Mouse (Mus musculus) heart, postnatal 10 days (tissue): ENCODE results near the gene 1700020N15Rik. TPM values are rescaled to one million over a fixed set of nuclear protein-coding genes. Genes with fewer than 3 reads are reported as not detected.
"Not testable (repeated sequence)": the region's sequence is repeated elsewhere in the genome, so short reads cannot be mapped to it uniquely, and the experiment has no call there.

Source experiments
- DNase-seq, 2 experiments: peaks; one replicate each; pipeline ENCODE4 v3.0.0; 2021
- intact Hi-C: fragments of 180-260 bp; cut with DNase I; formaldehyde crosslinking; loops from one replicate; pipeline ENCODE4 v1.15.1; 2025
- total RNA-seq, 2 experiments: library from RNA; stranded (reverse); gene quantifications; 2 replicates each; pipeline ENCODE4 v1.2.3; 2021

The 1700020N15Rik gene
- total RNA-seq, result not detected

DNA sequence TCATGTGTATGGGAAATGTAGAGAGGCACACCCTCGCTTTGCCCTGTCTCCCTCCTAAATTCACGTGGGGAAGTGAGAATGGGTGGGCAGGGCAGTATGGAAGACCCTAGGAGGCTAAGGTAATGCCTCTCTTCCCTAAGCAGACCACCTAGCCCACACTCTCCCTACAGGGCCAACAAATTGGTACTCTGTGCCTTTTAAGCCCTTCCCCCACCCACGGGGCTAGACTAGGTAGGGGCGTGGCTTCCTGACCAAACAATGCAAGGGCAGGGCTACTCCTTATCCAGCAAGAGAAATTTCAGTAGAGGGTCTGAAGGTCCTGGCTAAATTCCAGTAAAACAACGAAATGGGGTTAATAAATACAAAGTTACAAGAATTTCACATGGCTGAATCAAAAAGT, at the start of gene 1700020N15Rik:
TSS of gene 1700020N15Rik (plus strand) at position 301 of the 400 bp plus-strand sequence.
- intact Hi-C loops, DNase-seq: not testable (repeated sequence)

- intact Hi-C loops, result no loop called here
Observed at GRCm38 (mm10) chrX:69976790-69977579, 31.9 kb downstream of the 1700020N15Rik start.

More at GRCm38 (mm10) chrX:69976790-69977579, 31.9 kb downstream of the 1700020N15Rik start:
- no peak for DNase-seq
